Mouse (Mus musculus) myocyte (in vitro differentiated cells): ENCODE measurements around the gene Gpsm2.

Experiments used
- CEBPB ChIP-seq: IDR thresholded peaks from 2 replicates; pipeline ENCODE4 v1.6.1; 2011; ENCODE audit warnings: mild to moderate bottlenecking, moderate library complexity; ENCODE audit not compliant: poor library complexity, insufficient read depth, severe bottlenecking
- MYOD1 ChIP-seq, 3 experiments: IDR thresholded peaks; one replicate each; pipeline ENCODE4 v1.6.1; 2011; ENCODE audit warnings: control low read depth in 2 of 3, low read depth in 2 of 3, mild to moderate bottlenecking in 2 of 3, moderate library complexity in 1 of 3; ENCODE audit not compliant: insufficient read length in 2 of 3, control insufficient read depth in 1 of 3
- POLR2A ChIP-seq: IDR thresholded peaks from one replicate; pipeline ENCODE4 v1.6.1; 2011; ENCODE audit warnings: low read depth, mild to moderate bottlenecking, control low read depth, moderate library complexity; ENCODE audit not compliant: insufficient read length

- TF ChIP-seq POLR2A, result no peak
- no peak for TF ChIP-seq MYOD1 (IDR thresholded peaks at IDR 0.05; ENCODE audit: control insufficient read depth in 1 of 3, insufficient read length in 2 of 3, low read depth in 2 of 3)
- no peak for TF ChIP-seq CEBPB
Measured at GRCm38 (mm10) chr3:108754541-108754940, 32.4 kb upstream of the Gpsm2 start.
